Mouse (Mus musculus) ES-E14 (cell line): Measurements from ENCODE around the gene Vps9d1. TPM values are rescaled to one million over a fixed set of nuclear protein-coding genes. Genes with fewer than 3 reads are reported as not detected.

Source experiments
- DNase-seq: peaks from one replicate; pipeline ENCODE4 v3.0.0-alpha.2; 2013; ENCODE audit warnings: low read depth, low spot score
- H3K27ac ChIP-seq: 2 replicates; pipeline ENCODE4 v1.5.1; 2012; ENCODE audit warnings: low read depth, mild to moderate bottlenecking, low read length, moderate library complexity, mixed read lengths; ENCODE audit not compliant: poor library complexity, insufficient read depth, severe bottlenecking
- H3K36me3 ChIP-seq: 2 replicates; pipeline ENCODE4 v1.6.1; 2012; ENCODE audit warnings: mild to moderate bottlenecking, low read length, moderate library complexity, mixed read lengths; ENCODE audit not compliant: control insufficient read depth, poor library complexity, insufficient read depth, severe bottlenecking
- H3K4me1 ChIP-seq, 2 experiments: fragments of 150-350 bp in 1 of 2; sonication (generic) in 1 of 2; 2 replicates each; pipeline ENCODE4 v1.6.1; 2012; ENCODE audit warnings: low read length in 2 of 2, mild to moderate bottlenecking in 1 of 2, mixed read lengths in 1 of 2; ENCODE audit not compliant: control insufficient read depth in 2 of 2, insufficient read depth in 2 of 2, poor library complexity in 1 of 2
- H3K4me3 ChIP-seq, 2 experiments: fragments of 150-350 bp in 1 of 2; sonication (generic) in 1 of 2; 2 replicates each; pipeline ENCODE4 v1.5.1; 2012; ENCODE audit warnings: low read length in 2 of 2, low read depth in 1 of 2, mild to moderate bottlenecking in 1 of 2, mixed read lengths in 1 of 2; ENCODE audit not compliant: insufficient read depth in 1 of 2, poor library complexity in 1 of 2, severe bottlenecking in 1 of 2
- H3K9ac ChIP-seq: 2 replicates; pipeline ENCODE4 v1.6.1; 2012; ENCODE audit warnings: low read depth, mild to moderate bottlenecking, low read length, mixed read lengths; ENCODE audit not compliant: poor library complexity, insufficient read depth, severe bottlenecking
- H3K9me3 ChIP-seq: fragments of 150-350 bp; sonication (generic); 2 replicates; pipeline ENCODE4 v1.6.1; 2012; ENCODE audit warnings: low read depth, mild to moderate bottlenecking, low read length; ENCODE audit not compliant: control insufficient read depth, insufficient read depth
- CHD2 ChIP-seq: IDR thresholded peaks from 2 replicates; pipeline ENCODE4 v1.6.1; 2014; ENCODE audit warnings: mild to moderate bottlenecking, low read depth, low read length, inconsistent platforms
- HCFC1 ChIP-seq: IDR thresholded peaks from 2 replicates; pipeline ENCODE4 v1.6.1; 2012; ENCODE audit warnings: low read length, inconsistent platforms, borderline replicate concordance; ENCODE audit not compliant: insufficient read depth
- MAFK ChIP-seq: IDR thresholded peaks from 2 replicates; pipeline ENCODE4 v1.6.1; 2014; ENCODE audit warnings: mild to moderate bottlenecking, low read depth, low read length, inconsistent platforms; ENCODE audit not compliant: insufficient read depth
- ZC3H11A ChIP-seq: IDR thresholded peaks from 2 replicates; pipeline ENCODE4 v1.6.1; 2012; ENCODE audit warnings: low read depth, mild to moderate bottlenecking, inconsistent platforms, low read length, borderline replicate concordance
- ZNF384 ChIP-seq: IDR thresholded peaks from 2 replicates; pipeline ENCODE4 v1.6.1; 2012; ENCODE audit warnings: low read depth, low read length, inconsistent platforms
- in situ Hi-C, 2 experiments: fragments of 600-800 bp; cut with MboI; formaldehyde crosslinking; loops; one replicate each; pipeline ENCODE4 v1.15.1; 2025; ENCODE audit warnings: low sequenced_read_pairs in 2 of 2, inconsistent platforms in 1 of 2; ENCODE audit not compliant: unreplicated experiment in 2 of 2
- total RNA-seq: library from RNA; depleted of rRNA; stranded (reverse); fragments of 300-350 nt; gene quantifications from 2 replicates; pipeline ENCODE4 v1.2.3, GENCODE M21; 2012

The Vps9d1 gene
- total RNA-seq, 1 experiment, result 10.8 TPM

DNA sequence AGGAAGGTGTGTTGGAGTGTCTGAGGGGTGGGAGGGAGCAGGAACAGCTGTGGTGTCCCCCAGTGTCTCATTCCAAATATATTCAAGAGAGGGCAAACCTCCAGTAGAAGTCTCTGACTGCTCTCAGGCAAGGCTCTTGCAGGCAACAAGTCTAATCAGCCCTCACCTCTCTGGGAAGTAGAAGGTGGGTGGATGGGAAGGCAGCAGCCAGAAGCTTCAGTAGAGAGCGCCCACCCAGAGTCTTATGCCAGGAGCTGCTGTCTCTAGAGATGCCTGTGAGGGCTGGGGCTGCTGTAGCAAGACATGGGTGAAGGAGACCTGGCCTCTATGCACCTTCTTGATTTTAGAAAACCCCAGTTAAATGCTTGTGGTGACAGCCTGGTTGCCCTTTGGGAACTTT is 25.7 kb downstream of the Vps9d1 start:
- Histone ChIP-seq H3K9ac (no peak overlapping the region), H3K4me3 (no peak overlapping the region), H3K9me3 (no peaks in the 10 kb centered on the region), H3K4me1 (peaks cover 2 to 10% of the 10 kb centered on the region in 2 experiments; a peak in 3 of 4 replicates), H3K36me3 (peaks cover 20% of the 10 kb centered on the region), H3K27ac (no peak overlapping the region)
- in situ Hi-C loops, result no loop called here
- DNase-seq, result no peak
- TF ChIP-seq ZC3H11A, result no peak
- TF ChIP-seq MAFK, result no peak
- no peak for TF ChIP-seq CHD2
- no peak for TF ChIP-seq ZNF384
- TF ChIP-seq HCFC1, result no peak

DNA sequence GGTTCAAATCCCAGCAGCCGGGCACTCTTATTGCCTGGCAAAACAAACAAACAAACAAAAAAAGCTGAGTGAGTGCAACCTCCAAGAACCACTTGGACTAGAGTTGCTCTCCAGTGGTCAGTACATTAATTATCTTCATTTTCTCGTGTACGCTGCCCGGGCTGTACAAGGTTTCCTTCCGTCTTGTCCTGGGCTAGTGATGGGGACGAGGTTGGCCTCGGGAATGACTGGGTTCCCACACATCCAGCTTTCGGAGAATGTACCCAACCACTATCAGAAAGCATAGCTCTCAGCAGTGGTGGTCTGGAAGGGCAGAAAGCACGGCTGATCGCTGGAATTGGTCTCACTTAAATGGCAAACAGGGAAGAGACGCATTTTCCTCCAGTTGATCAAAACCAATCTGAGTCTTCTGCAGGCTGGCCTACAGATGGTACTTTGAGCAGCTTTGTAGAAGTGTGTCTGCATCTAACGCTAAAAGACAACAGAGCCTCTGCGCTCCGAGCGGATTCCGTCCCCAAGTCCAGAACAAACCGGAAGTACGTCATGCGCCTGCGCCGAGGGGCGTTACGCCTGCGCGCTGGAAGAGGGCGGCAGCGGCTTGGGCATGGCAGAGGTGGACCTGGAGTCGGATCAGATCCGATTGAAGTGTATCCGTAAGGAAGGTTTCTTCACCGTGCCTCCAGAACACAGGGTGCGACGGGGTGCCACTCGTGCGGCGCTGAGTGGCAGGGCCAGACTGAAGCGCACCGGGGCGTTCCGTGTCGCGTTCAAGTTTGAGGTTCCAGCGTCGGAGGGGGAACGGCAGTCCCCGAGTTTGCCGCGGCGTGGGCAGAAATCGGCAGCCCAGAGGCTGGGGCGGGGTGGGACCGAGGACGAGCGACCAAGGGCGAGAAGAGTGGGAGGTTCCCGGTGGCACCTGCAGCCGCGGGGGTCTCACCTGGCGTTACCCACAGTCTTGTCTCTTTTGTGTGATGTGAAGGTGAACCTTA is 29.6 kb downstream of the Vps9d1 start, which contains the start of gene Cdk10:
TSS of gene Cdk10 (plus strand) at position 565 of the 989 bp plus-strand sequence.
- Histone ChIP-seq H3K27ac (0 out of 2 replicates have a peak within 1 kb of the TSS, but pooled peaks have one; percentile 15), H3K4me1 (peaks cover 0 to 2% of the 10 kb centered on the region in 2 experiments; a peak in 1 of 4 replicates), H3K9ac (peak within 1 kb of the TSS; percentile 94), H3K4me3 (peak within 1 kb of the TSS; percentile 85 to 90), H3K36me3 (peaks cover 14% of the 10 kb centered on the region), H3K9me3 (no peaks in the 10 kb centered on the region)
- TF ChIP-seq MAFK (no peak), HCFC1 (peak; percentile 77; the same call in 1 of the 2 replicates)
- in situ Hi-C loops, result no loop called here
- peak; percentile 87 for DNase-seq

DNA sequence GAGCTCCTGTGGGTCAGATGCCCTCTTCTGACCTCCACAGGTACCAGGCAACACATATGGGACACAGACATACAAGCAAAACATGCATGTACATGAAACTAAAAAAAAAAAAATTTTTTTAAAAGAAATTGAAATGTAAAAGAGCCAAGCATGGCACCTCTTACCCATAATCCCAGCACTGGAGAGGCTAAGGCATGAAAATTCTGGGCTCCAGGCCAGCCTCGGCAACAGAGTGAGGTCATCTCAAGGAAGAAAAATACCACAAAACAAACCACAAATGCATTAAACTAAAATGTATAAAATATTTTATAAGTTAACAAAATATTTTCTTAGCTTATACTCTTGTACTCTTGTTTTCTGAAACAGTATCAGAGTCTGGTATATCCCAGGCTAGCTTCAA is 33.2 kb downstream of the Vps9d1 start:
- TF ChIP-seq CHD2, result no peak
- TF ChIP-seq ZNF384, result no peak
- no peak for TF ChIP-seq ZC3H11A
- TF ChIP-seq HCFC1, result no peak
- TF ChIP-seq MAFK, result no peak
- no peak for DNase-seq
- Histone ChIP-seq H3K4me1 (peaks cover 2 to 3% of the 10 kb centered on the region in 2 experiments; a peak in 2 of 4 replicates), H3K36me3 (no peaks in the 10 kb centered on the region), H3K9me3 (no peaks in the 10 kb centered on the region), H3K27ac (no peak overlapping the region), H3K9ac (no peak overlapping the region), H3K4me3 (no peak overlapping the region)
- in situ Hi-C loops, result no loop called here

DNA sequence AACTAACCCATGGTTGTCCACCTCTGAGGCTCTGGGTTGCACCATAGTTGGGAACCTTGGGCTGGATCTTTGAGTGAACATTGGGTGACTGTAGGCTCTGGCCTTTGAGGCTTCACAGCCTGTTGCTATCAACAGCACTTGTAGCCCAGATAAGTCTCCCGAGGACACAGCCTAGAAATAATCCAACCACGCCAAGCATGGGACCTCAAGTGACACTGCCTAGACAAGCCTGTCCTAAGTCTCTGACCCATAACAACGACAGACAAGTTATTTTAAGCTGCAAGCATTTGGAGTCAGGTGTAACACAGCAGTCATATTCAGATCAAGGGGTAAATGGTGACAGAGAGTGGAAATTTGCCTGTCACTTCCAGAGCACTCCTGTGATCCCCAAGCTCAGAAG is 38.7 kb downstream of the Vps9d1 start:
- Histone ChIP-seq H3K9ac (no peak overlapping the region), H3K9me3 (no peaks in the 10 kb centered on the region), H3K4me3 (no peak overlapping the region), H3K4me1 (peaks cover 2 to 3% of the 10 kb centered on the region in 2 experiments; a peak in 2 of 4 replicates), H3K36me3 (no peaks in the 10 kb centered on the region; the same call in 1 of the 2 replicates), H3K27ac (no peak overlapping the region)
- in situ Hi-C loops, result no loop called here
- TF ChIP-seq MAFK, result no peak
- no peak for TF ChIP-seq CHD2
- no peak for TF ChIP-seq ZC3H11A
- no peak for DNase-seq
